14 mouse cellular contexts compared by ENCODE assay signal in the genomic region with DNA sequence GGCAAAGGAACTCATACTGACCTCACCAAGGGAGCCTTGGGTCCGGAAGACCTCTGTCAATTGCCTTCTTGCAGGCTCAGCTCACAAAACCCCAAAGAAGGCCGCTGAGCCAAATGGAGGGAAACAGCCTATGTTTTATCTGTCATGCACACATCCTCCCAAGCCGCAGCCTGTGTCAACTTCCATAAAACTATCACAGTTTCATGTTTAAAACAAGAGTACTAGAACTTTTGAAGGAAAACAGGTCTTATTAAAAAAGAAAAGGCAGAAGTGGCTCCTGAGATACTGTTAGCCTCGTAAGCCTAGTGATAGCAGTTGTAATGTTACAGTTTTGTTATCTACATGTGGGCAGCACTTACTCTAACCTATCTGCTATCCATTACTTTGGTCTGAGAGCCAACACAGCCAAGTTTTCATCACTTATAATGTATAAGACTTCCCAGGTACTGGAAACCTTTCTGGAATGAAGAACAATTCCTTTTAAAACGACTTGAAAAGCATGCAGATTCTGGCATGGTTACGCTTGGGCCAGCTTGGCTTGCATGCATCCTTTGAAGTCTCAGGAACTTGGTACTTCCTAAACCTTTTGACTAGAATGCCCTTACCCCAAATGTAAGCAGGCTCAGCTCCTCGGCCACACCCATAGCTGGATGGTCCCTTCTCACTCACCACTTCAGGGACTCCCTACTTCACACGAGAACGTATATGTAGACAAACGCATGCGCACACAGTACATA.
A peak's percentile ranks its signal among the peaks of the same experiment; 100 is the strongest.
DNase-seq lines count a peak whose midpoint lies in the region; ATAC-seq and TF ChIP-seq lines count a peak whose summit lies in the region.
"Had no signal": no experiment of that assay in that cellular context is flagged by ENCODE, and none has a peak within 500 bp of the region (broad histone marks: within the 10 kb centered on the region; RNA-seq: fewer than 3 reads in every experiment).

No protein-coding gene starts in this region.

- WGBS in lung, postnatal 0 days: 59% methylated on average over 11 of the region's 11 CpGs
- 26% methylated on average over 11 of the region's 11 CpGs for WGBS in liver, embryonic 11.5 days
- WGBS in lung, adult 2 months: 66% methylated on average over 11 of the region's 11 CpGs

- 0 out of 2 replicates have a peak, but pooled peaks cover 8% of the 10 kb centered on the region for H3K4me1 ChIP-seq in lung, postnatal 0 days (ENCODE audit: insufficient read depth, low read depth, low read length)
- peaks cover 39% of the 10 kb centered on the region for H3K4me1 ChIP-seq in liver, embryonic 11.5 days (replicated peaks; ENCODE audit: control insufficient read depth, insufficient read depth, low read length)
- H3K4me1 ChIP-seq in lung, adult 2 months (ENCODE audit: control insufficient read depth, insufficient read depth, low read length): peaks cover 6% of the 10 kb centered on the region

- TF ChIP-seq EP300 in lung, postnatal 0 days (IDR thresholded peaks at IDR 0.05): no peak

- no peak for TF ChIP-seq CTCF in lung, postnatal 0 days (IDR thresholded peaks at IDR 0.05)
- no peak for TF ChIP-seq CTCF in lung, adult 2 months (IDR thresholded peaks at IDR 0.05; ENCODE audit: insufficient read depth, low read length)

- no peak for TF ChIP-seq POLR2A in lung, adult 2 months (IDR thresholded peaks at IDR 0.05; ENCODE audit: borderline replicate concordance, extremely low read depth, low read depth, low read length)

- H3K27me3 ChIP-seq in lung, postnatal 0 days (replicated peaks; ENCODE audit: insufficient read depth, low read length): no peaks in the 10 kb centered on the region
- H3K27me3 ChIP-seq in liver, embryonic 11.5 days (replicated peaks; ENCODE audit: control insufficient read depth, insufficient read depth, low read length): no peaks in the 10 kb centered on the region

- H3K36me3 ChIP-seq in lung, postnatal 0 days (ENCODE audit: insufficient read depth, low read length): no peaks in the 10 kb centered on the region
- H3K36me3 ChIP-seq in liver, embryonic 11.5 days (ENCODE audit: control insufficient read depth, insufficient read depth, low read length): no peaks in the 10 kb centered on the region

- H3K27ac ChIP-seq in lung, postnatal 0 days (ENCODE audit: low read length): no peak overlapping the region
- peak overlapping the region; percentile 81 for H3K27ac ChIP-seq in liver, embryonic 11.5 days (ENCODE audit: low read depth, low read length)

- ATAC-seq in lung, postnatal 0 days: peak; percentile 56; the same call in 1 of the 2 replicates
- ATAC-seq in liver, embryonic 11.5 days (replicated peaks; ENCODE audit: low FRiP score): peak; percentile 81
- no peak for ATAC-seq in activated CD4-positive, CD25-positive, alpha-beta regulatory T cell, adult 4 months

- H3K4me3 ChIP-seq in lung, postnatal 0 days (ENCODE audit: low read depth, low read length): no peak overlapping the region
- peak overlapping the region; percentile 41 for H3K4me3 ChIP-seq in liver, embryonic 11.5 days (ENCODE audit: low read depth, low read length)
- H3K4me3 ChIP-seq in lung, adult 2 months (replicated peaks; ENCODE audit: extremely low read depth, low read depth, low read length): no peak overlapping the region

- H3K9ac ChIP-seq in lung, postnatal 0 days (replicated peaks; ENCODE audit: low read depth): no peak overlapping the region
- H3K9ac ChIP-seq in liver, embryonic 11.5 days (ENCODE audit: low read depth, low read length): peak overlapping the region; percentile 69
- H3K9ac ChIP-seq: lung, embryonic 14.5 days had no signal

- no peak overlapping the region for H3K4me2 ChIP-seq in lung, postnatal 0 days (replicated peaks; ENCODE audit: low read depth, low read length)
- H3K4me2 ChIP-seq in liver, embryonic 11.5 days: peak overlapping the region; percentile 81
- H3K4me2 ChIP-seq: lung, embryonic 14.5 days had no signal

- no peaks in the 10 kb centered on the region for H3K9me3 ChIP-seq in lung, postnatal 0 days (ENCODE audit: low read length)
- H3K9me3 ChIP-seq in liver, embryonic 11.5 days (ENCODE audit: control insufficient read depth, low read length): no peaks in the 10 kb centered on the region

- DNase-seq in lung, postnatal 0 days (ENCODE audit: low spot score): no peak
- DNase-seq in lung, postnatal 10 days: no peak
- DNase-seq in ZHBTc4 (ENCODE audit: low read depth, low spot score): peak; percentile 71
- DNase-seq in liver, embryonic 11.5 days (ENCODE audit: low spot score): no peak
- DNase-seq in spleen, postnatal 10 days (ENCODE audit: low spot score in 2 of 2): peak; percentile 66
- no peak for DNase-seq in urinary bladder, postnatal 36 days (ENCODE audit: low spot score in 2 of 2)
- DNase-seq in lung, adult 2 months: no peak
- DNase-seq: adrenal gland, postnatal 25 days; cerebellum, postnatal 10 days; gastrocnemius, postnatal 14 days; layer of hippocampus, postnatal 36 days; lung, embryonic 14.5 days; thymus, postnatal 4 days had no signal

Comparison
In these comparisons a context has a peak if more than half of its experiments do, and no peak if none do; other contexts are left out.
1. DNase-seq: peak in ZHBTc4 (single experiment) and spleen, postnatal 10 days (2 of 2); none in lung, postnatal 0 days (single experiment), lung, postnatal 10 days (single experiment), liver, embryonic 11.5 days (single experiment), urinary bladder, postnatal 36 days (0 of 2) and lung, adult 2 months (single experiment).